Mouse (Mus musculus): Measurements from ENCODE around the gene Rbpj.

Rbpj gene

GRCm38 (mm10) chr5:53465883-53466282 is at the start of gene Rbpj:
Gene Rbpj (plus strand): TSS chr5:53466152.
- no peak for DNase-seq (ENCODE audit: low spot score)

DNA sequence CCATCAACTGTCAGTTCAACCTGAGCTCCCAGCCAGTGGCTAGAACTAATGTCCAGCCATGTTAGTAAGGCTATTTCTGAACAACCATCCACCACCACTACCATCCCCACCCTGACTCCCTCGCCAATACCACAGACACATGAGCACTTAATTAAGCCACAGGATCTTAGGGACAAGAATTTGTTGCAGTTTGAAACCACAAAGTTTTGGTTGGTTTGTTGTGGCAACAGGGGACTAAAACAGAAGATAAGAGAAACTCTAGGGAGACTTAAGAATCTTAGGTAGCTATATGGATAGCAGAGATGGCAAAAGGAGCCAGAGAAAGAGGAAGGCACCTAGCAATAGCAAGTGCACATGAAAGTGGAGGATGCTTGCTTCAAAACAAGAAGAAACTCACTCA is 45.2 kb upstream of the Rbpj start:
- no peak for DNase-seq (ENCODE audit: low spot score)

DNA sequence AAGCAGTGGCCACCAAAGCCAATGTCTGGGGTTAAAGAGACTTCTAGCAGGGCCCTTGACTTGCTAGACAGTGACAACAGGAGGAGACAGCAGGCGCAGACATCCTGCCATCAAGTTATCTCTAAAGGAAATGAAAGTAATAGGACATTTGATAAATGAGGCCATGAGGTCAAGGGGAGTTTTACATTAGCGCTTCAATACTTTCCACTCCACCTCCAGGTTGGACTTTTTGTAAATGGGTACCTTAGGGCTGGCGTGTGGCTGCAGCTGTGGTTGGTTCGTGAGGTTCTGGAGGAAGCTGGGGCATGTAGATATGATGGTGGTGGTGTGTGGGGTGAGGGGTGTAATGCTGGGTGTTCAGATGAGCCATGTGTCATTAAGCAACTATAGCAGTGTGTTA is 44.7 kb upstream of the Rbpj start:
- DNase-seq (ENCODE audit: low spot score): no peak

DNA sequence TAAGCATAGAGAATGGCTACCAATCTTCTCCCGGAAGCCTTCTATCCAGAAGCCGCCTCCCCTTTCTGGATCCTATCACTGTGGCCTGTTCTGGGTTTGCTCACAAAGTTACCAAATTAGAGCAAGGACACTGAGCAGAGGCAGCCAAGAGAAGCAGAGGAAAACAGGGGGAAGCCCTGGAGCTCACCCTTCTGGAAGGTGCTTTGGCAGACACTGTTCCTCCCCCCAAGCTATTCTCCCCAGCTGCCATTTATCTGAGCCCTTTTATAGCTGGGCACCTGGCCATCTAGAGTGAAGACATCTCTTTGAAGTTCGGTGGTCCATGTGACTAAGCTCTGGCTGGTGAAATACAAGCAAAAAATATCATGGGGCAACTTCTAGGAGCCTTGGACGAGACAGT is 38.5 kb upstream of the Rbpj start:
- no peak for DNase-seq (ENCODE audit: low spot score)

DNA sequence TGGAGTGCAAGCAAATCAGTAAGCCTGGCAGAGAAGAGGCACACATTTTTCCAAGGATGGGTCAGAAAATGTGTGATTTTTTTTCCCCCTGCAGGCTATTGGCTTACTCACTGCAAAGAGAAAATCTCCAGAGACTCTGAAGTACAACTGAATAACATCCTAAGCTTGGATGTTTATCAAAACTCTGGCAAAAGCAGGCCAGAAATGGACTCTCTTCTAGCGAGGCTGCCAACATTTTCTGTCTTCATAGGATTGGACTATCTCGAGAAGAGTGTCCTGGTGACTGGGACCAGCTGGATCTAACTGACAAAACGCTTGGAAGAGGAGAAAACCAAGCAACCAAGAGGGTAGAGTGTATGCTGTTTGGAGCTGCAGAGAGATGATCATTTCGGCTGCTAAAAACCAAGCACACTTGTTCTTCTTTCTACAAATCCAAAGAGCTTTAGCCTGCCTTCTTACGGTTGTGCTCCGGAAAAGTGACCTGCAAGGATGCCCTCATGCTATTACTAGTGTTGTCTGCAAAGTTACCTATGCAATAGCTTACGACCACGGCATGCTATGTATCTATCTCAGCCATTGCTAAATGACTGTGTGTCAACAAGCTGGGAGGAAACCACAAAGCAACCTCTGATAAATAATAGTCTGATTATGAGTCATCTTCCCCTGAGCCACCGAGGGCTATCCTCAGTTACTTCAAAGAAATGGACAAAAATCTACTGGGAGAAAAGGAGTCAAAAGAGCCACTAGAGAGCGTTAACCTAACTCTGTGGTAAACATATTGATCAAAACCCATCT is 36.1 kb upstream of the Rbpj start:
- DNase-seq (ENCODE audit: low spot score): no peak

GRCm38 (mm10) chr5:53432451-53432850 is 33.5 kb upstream of the Rbpj start:
- DNase-seq (ENCODE audit: low spot score): no peak

DNA sequence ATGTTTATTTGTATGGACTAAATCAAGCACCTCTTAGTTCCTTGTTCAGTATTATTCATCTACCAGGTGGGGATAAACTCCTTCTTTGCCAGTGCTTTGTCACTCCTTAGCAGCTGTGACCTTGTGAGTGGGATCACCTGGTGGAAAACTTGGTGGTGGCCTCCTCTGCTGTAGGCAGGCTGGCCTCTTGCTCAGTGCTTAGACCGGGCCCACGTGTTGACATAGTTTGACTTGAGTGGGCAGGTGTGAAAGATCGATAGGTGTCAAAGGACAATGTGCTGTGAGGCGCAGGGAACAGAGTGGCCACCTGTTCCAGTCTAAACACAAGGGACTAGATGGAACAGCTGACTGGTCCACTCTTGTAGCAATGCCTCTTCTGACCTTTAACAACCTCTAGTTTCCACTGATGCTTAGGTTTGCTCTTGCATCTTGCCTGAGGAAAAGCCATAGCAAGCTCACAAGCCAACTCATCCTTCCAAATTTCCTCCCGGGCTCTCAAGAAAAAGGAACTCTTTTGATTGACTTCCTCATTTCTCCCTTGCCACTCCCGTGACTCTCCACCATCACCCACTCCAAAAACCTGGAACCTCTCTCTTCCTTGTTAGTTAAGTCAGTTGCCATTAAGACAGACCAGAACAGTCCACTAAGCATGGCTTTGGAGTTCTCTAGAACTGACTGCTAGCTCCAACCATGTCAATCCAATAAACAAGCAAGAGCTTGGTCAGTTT is 28.9 kb upstream of the Rbpj start:
- no peak for DNase-seq (ENCODE audit: low spot score)

DNA sequence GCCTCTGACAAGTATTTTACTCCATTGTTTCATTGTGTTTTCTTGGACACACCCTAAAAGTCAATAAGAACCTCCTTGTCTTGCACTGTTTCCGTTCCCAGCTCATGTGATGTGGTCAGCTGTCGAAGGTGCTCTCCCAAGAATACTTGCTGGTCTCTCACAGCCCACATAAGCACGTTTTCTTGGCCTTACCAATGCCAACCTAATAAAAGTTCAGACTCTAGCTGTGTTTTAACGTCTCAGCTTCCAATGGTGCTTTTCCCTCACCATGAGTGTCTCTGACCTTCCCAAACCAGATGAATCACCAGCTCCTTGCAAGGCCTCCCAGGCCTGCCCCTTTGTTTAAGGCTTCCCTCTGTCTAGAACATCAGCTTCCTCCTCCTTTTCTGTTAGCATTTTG is 28.2 kb upstream of the Rbpj start:
- no peak for DNase-seq (ENCODE audit: low spot score)

DNA sequence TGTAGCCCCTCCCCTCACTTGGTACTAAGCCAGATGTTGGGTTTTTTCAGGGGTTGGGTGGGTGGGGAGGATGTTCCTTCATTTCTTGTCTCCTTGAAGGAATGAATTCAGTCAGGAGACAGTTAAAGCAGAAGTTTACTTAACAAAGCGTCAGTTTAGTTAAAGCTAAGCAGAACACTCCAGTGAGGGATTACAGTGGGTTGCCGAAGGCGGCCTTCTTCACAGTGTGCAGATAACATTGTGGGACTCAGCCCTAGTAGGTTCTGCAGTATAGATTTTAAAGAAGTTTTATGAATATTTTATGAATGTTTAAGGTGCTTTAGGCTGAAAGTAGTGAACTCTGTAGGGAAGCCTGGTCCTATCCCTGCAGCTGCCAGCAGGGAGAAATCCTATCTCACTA is 27.7 kb upstream of the Rbpj start:
- DNase-seq (ENCODE audit: low spot score): no peak

DNA sequence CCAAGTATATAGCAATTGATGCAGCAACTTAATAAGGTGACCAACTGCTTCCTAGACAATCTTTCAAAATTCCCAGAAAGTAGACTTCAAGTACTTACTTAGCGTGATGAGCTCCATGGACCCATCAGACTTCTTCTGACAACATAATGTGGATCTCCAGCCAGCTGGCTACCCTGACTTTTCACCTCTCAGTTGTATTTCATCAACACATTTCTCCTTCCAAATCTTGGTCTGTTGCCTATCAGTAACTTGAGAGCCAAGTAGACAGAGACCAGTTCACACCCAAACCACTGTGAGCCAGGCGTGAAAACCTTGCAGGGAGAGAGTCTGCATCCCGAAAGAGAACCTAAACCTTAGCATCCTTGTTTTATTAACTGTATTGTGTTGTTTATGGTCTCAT is 26.3 kb upstream of the Rbpj start:
- no peak for DNase-seq (ENCODE audit: low spot score)

DNA sequence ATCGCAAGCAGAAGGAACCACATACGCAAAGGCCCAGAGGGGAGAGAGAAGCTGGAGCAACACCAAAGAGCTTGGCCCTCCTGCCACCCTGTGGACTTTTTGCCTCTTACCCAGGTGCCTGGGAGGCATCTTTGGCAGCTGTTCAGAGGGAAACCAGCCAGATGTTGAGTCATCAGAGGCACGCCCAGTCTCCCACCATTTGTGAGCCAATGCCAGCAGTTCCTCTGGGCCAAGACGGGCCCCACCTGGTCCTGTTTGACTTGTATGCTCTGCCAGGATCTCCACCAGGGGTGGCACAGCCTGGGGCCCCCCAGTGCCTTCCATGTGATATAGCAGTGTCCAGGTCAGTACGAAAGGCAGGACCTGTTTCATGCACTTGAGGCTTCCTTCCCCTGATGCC is 21.9 kb upstream of the Rbpj start:
- DNase-seq (ENCODE audit: low spot score): no peak

- no peak for DNase-seq (ENCODE audit: low spot score)
Measured at GRCm38 (mm10) chr5:53450945-53451344, 15.0 kb upstream of the Rbpj start.

DNA sequence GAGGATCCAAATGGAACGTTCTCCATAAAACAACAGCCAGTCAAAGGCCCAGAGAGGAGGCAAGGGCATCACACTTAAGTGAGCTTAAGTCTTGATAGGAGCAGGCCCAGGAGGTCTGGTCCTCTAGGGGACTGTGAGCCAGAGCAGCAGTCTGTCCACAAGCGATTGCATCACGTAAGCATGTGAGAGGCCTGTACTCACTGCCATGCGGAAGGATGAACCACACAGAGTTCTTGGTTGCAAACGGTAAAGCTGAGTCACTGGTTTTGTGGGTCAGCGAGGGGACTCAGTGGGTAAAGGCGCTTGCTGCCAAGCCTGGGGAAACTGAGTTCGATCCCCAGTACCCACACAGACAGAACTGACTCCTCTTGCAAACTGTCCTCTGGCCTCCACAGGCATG is 14.1 kb upstream of the Rbpj start:
- no peak for DNase-seq (ENCODE audit: low spot score)

GRCm38 (mm10) chr5:53452920-53453319 is 13.0 kb upstream of the Rbpj start:
- DNase-seq (ENCODE audit: low spot score): no peak

GRCm38 (mm10) chr5:53454706-53455105 is 11.2 kb upstream of the Rbpj start:
- DNase-seq (ENCODE audit: low spot score): no peak

DNA sequence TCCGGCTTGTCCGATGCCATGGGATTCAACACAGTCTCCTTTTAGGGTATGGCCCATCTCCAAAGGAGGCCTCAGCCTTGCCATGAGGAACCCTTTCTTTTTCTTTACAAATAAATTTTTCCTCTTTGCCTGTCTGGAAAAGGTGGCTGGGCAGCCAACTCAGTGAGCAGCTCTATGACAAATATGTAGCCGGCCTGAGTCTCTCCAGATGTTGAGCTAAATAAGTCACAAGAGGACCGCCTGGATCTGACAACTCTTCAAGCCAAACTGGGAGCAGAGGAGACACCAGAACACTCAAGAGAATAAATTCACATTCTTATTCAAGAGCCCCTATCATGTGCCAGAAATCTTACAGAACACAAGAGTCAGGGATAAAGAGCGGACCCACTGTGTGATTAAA is 10.5 kb upstream of the Rbpj start:
- DNase-seq (ENCODE audit: low spot score): no peak

GRCm38 (mm10) chr5:53460196-53460595 is 5.8 kb upstream of the Rbpj start:
- no peak for DNase-seq (ENCODE audit: low spot score)

DNA sequence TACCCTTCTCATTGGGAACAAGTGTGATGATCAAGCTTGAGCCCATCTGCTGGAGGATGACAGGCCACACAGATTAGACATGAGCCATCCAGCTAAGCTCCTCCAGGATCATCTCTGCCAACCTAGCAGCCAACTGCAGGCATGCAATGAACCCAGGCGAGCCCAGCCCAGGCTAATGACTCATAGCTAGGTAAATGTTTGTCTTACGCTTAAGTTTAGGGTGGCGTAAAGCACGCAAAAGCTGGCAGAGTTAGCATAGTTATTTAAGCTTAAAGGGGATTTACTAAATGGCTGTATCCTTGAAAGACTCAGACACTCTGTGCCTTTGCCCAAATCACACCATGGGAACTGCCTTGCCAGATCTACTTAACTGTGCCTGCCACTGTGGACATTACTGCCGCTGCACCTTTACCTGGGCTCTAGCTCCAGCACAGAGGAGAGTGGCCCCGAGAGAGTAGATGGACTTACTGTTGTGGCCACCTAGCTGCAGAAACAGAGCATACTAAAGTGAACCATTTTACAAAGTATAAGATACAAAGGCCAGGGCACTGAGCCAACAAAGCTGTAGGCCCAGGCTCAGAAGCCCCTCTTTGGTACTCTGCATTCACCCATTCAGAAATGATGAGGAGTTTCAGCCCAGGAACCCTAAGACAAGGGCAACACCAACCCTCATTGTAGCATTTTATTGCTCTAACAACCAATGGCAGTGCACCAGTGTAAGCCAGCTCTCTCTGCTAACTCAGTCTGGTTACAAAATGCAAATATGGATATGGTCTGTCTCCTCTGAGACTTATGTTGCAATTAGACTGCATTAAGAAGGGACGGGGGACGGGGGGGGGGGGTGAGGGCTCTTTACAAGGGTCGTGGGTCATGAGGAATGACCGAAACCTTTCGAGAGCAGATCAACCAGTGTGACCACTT is 2.6 kb upstream of the Rbpj start:
- DNase-seq (ENCODE audit: low spot score): no peak

GRCm38 (mm10) chr5:53466422-53467333 is 726 bp downstream of the Rbpj start:
- no peak for DNase-seq (ENCODE audit: low spot score)

DNA sequence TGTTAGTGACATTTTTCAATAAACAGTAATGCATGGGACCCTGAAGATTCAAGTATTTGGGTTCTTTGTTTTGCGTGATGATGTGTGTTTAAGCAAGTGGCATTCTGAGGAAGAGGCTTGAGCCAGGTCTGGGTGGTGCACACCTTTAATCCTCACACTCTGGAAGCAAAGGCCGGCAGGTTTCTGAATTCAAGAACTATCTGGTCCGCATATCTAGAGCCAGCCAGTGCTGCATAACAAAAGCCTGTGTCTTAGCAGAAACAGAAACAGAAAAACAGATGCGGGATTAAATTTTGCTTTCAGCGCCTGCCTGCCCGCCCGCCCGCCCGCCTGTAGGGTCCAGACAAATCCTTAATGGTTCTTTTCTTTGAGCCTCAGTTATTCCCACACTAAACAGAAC is 1.6 kb downstream of the Rbpj start:
- DNase-seq (ENCODE audit: low spot score): no peak

GRCm38 (mm10) chr5:53468366-53468765 is 2.4 kb downstream of the Rbpj start:
- DNase-seq (ENCODE audit: low spot score): no peak
